Mouse (Mus musculus) bone marrow, adult 2 months (tissue): ENCODE measurements around the gene Lypd6.

Experiments
- CTCF ChIP-seq: fragments of 200-500 bp; IDR thresholded peaks from 2 replicates; pipeline ENCODE4 v1.5.1; 2011; ENCODE audit warnings: low read length, control low read depth; ENCODE audit not compliant: control insufficient read depth, insufficient read depth
- POLR2A ChIP-seq: fragments of 200-500 bp; IDR thresholded peaks from 2 replicates; pipeline ENCODE4 v1.6.1; 2011; ENCODE audit warnings: low read depth, mild to moderate bottlenecking, control low read depth, low read length, borderline replicate concordance; ENCODE audit not compliant: control insufficient read depth

GRCm38 (mm10) chr2:50175709-50176108 lies 109.5 kb downstream of the Lypd6 start:
- TF ChIP-seq POLR2A (no peak), CTCF (no peak)
